Mouse (Mus musculus) C2C12 (cell line): ENCODE results near the gene Xiap. TPM values are rescaled to one million over a fixed set of nuclear protein-coding genes. Genes with fewer than 3 reads are reported as not detected.
"Not testable (repeated sequence)": the region's sequence is repeated elsewhere in the genome, so short reads cannot be mapped to it uniquely, and the experiment has no call there.

Experiments used
- H3K27me3 ChIP-seq: one replicate; pipeline ENCODE4 v1.6.1; 2011; ENCODE audit not compliant: control insufficient read depth, insufficient read depth, insufficient read length
- H3K36me3 ChIP-seq: one replicate; pipeline ENCODE4 v1.6.1; 2011; ENCODE audit not compliant: control insufficient read depth, insufficient read depth
- H3K4me3 ChIP-seq: one replicate; pipeline ENCODE4 v1.5.1; 2011; ENCODE audit warnings: mild to moderate bottlenecking, control low read depth; ENCODE audit not compliant: poor library complexity, insufficient read depth, severe bottlenecking
- H3K79me2 ChIP-seq: one replicate; pipeline ENCODE4 v1.6.1; 2011; ENCODE audit not compliant: control insufficient read depth, insufficient read depth
- H3K79me3 ChIP-seq: one replicate; pipeline ENCODE4 v1.6.1; 2011; ENCODE audit warnings: low read depth, control low read depth
- H3ac ChIP-seq: one replicate; pipeline ENCODE3; 2011; ENCODE audit warnings: low read depth; ENCODE audit not compliant: control insufficient read depth, insufficient read length
- CEBPB ChIP-seq: IDR thresholded peaks from one replicate; pipeline ENCODE4 v1.6.1; 2011; ENCODE audit warnings: low read depth, mild to moderate bottlenecking, control low read depth, moderate library complexity
- CTCF ChIP-seq: IDR thresholded peaks from one replicate; pipeline ENCODE4 v1.5.1; 2011; ENCODE audit not compliant: control insufficient read depth, insufficient read depth, insufficient read length
- FOSL1 ChIP-seq: IDR thresholded peaks from one replicate; pipeline ENCODE4 v1.8.0; 2011; ENCODE audit warnings: mild to moderate bottlenecking, low read length; ENCODE audit not compliant: poor library complexity, insufficient read depth, severe bottlenecking
- MAX ChIP-seq: IDR thresholded peaks from one replicate; pipeline ENCODE4 v1.6.1; 2011; ENCODE audit warnings: mild to moderate bottlenecking, control low read depth
- MYOD1 ChIP-seq: IDR thresholded peaks from one replicate; pipeline ENCODE4 v1.6.1; 2011; ENCODE audit warnings: low read depth; ENCODE audit not compliant: control insufficient read depth, insufficient read length
- MYOG ChIP-seq: IDR thresholded peaks from one replicate; pipeline ENCODE4 v1.6.1; 2011; ENCODE audit not compliant: control insufficient read depth, insufficient read length; ENCODE audit errors: extremely low read depth
- USF1 ChIP-seq: IDR thresholded peaks from one replicate; pipeline ENCODE4 v1.6.1; 2011; ENCODE audit warnings: low read depth, mild to moderate bottlenecking, control low read depth, moderate library complexity
- long read RNA-seq, 2 experiments: library from polyadenylated mRNA; unstranded; transcript quantifications; one replicate each; pipeline ENCODE4 v2.0.0; 2019 to 2020
- polyA plus RNA-seq: library from polyadenylated mRNA; unstranded; fragments of >200 nt; fragmentation: generic; extraction: Trizol; gene quantifications from one replicate; pipeline ENCODE4 v1.2.1, GENCODE M21; 2012; ENCODE audit warnings: missing spikeins

Gene Xiap
- polyA plus RNA-seq: 4.6 TPM
- long read RNA-seq, experiment 1, partial matches to known transcripts: 0 of 3 reads
- long read RNA-seq, experiment 1, other reads (novel, unspliced or antisense): 3 of 3 reads
- long read RNA-seq, experiment 2, full-length matches to known transcripts: 4 of 13 reads
- long read RNA-seq, experiment 2, partial matches to known transcripts: 1 of 13 reads
- long read RNA-seq, experiment 2, other reads (novel, unspliced or antisense): 8 of 13 reads

DNA sequence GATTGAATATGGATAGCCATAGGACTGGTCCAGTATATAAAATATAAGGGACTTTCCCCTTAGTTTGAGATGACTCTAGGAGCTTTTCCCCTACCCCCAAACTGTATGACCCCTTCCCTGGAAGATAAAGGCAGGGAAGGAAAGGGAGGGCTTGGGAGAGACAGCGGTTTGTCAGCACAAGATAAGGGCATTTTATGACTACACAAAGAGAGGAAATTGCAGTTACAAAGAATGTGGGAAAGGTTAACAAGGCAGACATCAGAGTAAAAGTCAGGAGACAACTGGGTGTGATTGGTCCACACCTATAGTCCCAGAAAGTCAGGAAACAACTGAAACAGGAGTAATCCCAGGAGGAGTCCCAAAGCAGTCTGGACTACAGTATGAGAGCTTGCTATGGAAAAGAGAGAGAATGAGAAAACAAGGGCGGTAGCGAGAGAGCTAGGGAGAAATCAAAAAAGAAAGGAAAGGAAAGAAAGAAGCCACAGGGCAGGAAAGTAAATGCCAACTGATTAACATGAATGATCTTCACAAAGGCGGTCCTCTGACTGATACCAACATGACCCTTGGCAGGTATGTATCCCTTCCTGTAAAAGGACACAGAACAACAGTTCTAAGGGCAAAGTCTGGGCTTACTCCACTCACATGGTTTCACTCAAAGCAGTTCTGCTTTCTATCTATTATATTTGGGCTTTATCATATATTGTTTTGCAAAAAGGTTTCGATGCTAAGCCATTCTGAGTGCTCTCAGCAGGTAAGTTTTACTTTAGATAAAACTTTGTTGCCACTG is at the start of gene Xiap:
Xiap (plus strand) TSS at position 398 of the 787 bp plus-strand sequence.
- Histone ChIP-seq H3K4me3 (no peak within 1 kb of the TSS), H3K79me3 (no peaks in the 10 kb centered on the region), H3ac (no peak within 1 kb of the TSS), H3K79me2 (no peaks in the 10 kb centered on the region), H3K36me3 (no peaks in the 10 kb centered on the region), H3K27me3 (no peaks in the 10 kb centered on the region)
- no peak for TF ChIP-seq CEBPB
- no peak for TF ChIP-seq CTCF
- TF ChIP-seq USF1: no peak
- TF ChIP-seq MAX: no peak
- no peak for TF ChIP-seq FOSL1
- no peak for TF ChIP-seq MYOD1
- TF ChIP-seq MYOG: no peak

GRCm38 (mm10) chrX:42012677-42013208 is 46.7 kb upstream of the Xiap start:
- H3K4me3 ChIP-seq: no peak overlapping the region
- no peaks in the 10 kb centered on the region for H3K36me3 ChIP-seq
- H3K27me3 ChIP-seq: no peaks in the 10 kb centered on the region
- H3ac ChIP-seq: no peak overlapping the region
- H3K79me3 ChIP-seq: no peaks in the 10 kb centered on the region
- TF ChIP-seq FOSL1 (no peak), CEBPB (no peak), MYOD1 (no peak), CTCF (no peak), MYOG (no peak), MAX (no peak), USF1 (no peak)
- H3K79me2 ChIP-seq: no peaks in the 10 kb centered on the region

GRCm38 (mm10) chrX:42013776-42014175 is 45.7 kb upstream of the Xiap start:
- TF ChIP-seq CEBPB (no peak), CTCF (no peak), FOSL1 (no peak), MAX (no peak), MYOG (no peak), MYOD1 (no peak), USF1 (no peak)
- Histone ChIP-seq H3K4me3 (no peak overlapping the region), H3K27me3 (no peaks in the 10 kb centered on the region), H3K36me3 (no peaks in the 10 kb centered on the region), H3K79me2 (no peaks in the 10 kb centered on the region), H3K79me3 (no peaks in the 10 kb centered on the region), H3ac (no peak overlapping the region)

DNA sequence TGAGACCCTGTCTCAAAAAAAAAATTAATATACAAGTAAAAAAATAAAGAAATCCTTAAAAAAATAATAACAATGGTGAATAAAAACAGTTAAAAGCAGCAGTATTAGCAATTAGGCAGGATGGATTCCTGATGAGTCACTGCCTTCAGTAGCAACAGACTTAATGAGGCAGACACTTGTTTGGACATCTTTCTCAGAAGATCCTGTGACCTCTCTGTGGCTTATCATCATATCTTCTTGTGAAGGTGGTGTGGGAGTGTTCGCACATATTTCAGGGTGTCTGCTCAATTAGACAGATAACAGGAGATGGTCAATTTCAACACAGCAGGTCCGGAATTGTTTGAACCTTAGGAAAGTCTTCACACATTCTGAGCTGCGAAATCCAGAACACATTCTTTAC is 45.0 kb upstream of the Xiap start:
- H3K79me3 ChIP-seq: no peaks in the 10 kb centered on the region
- H3K4me3 ChIP-seq: no peak overlapping the region
- H3K27me3 ChIP-seq: no peaks in the 10 kb centered on the region
- H3ac ChIP-seq: no peak overlapping the region
- H3K36me3 ChIP-seq: no peaks in the 10 kb centered on the region
- TF ChIP-seq MYOD1 (no peak), FOSL1 (no peak), MAX (no peak), CTCF (no peak), CEBPB (no peak), USF1 (no peak), MYOG (no peak)
- no peaks in the 10 kb centered on the region for H3K79me2 ChIP-seq

DNA sequence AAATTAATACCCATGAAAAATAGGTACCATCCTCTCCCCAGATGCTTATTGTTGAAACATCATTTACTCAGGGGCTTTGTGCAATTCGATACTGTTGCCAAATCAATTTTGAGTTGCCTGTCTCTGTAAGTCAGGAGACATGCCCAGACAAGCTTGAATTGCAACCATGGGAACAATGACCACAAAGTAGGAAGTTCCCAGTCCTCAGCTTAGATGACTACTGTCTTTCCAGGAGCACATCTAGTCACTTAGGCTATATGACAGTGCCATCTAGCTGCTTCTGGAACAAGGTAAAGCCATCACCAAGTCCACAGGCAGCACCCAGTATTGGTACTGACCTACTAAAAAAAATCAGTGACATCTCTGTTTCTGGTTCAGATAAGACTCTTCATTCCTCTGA is 41.4 kb upstream of the Xiap start:
- no peaks in the 10 kb centered on the region for H3K79me3 ChIP-seq
- TF ChIP-seq FOSL1 (no peak), CTCF (no peak), MYOG (no peak)

DNA sequence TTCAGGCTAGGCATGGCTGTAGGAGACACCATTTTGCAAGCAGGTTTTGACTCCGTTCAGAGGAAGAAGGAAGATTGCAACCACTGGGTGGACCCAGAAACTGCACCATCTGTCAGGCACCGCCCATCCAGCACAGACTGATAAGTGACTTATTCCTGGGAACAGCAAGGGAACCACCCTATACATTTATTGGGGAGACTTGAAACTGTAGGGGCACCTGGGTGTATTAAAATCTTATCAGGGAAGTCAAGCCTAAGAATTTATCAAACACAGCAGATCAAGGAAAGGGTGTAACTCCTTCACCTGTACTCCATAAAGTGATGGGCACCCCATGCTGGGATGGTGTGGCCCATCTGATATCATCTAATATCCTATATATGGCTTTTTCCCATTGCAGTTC is 40.0 kb upstream of the Xiap start:
- no peak overlapping the region for H3ac ChIP-seq
- H3K79me2 ChIP-seq: no peaks in the 10 kb centered on the region
- H3K4me3 ChIP-seq: no peak overlapping the region
- H3K79me3 ChIP-seq: no peaks in the 10 kb centered on the region
- H3K36me3 ChIP-seq: no peaks in the 10 kb centered on the region
- TF ChIP-seq CEBPB (no peak), MAX (no peak), MYOG (no peak), FOSL1 (no peak), CTCF (no peak), USF1 (no peak), MYOD1 (no peak)
- H3K27me3 ChIP-seq: no peaks in the 10 kb centered on the region

More for the DNA sequence above, 41.4 kb upstream of the Xiap start:
- Histone ChIP-seq H3K79me2 (no peaks in the 10 kb centered on the region), H3ac (no peak overlapping the region), H3K27me3 (no peaks in the 10 kb centered on the region), H3K36me3 (no peaks in the 10 kb centered on the region), H3K4me3 (no peak overlapping the region)

DNA sequence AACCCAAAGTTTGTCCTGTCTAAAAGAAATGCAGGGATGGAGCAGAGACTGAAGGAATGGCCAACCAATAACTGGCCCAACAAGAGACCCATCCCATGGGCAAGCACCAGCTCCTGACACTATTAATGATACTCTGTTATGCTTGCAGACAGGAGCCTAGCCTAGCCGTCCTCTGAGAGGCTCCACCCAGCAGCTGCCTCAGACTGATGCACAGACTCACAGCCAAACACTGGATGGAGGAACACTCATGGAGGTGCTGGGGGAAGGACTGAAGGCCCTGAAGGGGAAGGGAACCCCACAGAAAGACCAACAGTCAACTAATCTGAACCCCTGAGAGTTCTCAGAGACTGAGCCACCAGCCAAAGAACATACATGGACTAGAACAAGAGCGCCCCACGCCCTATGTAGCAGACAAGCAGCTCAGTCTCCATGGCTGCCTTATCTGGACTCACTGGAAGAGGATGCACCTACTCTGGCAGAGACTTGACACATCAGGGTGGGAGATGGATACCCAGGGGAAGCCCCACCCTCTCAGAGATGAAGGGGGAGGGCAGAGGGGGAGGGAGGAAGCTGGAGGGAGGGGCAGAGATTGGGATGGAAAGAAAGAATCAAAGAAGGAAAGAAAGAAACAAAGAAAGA is 33.6 kb upstream of the Xiap start:
- H3K79me2 ChIP-seq, H3K27me3 ChIP-seq, H3ac ChIP-seq, H3K36me3 ChIP-seq, H3K4me3 ChIP-seq, H3K79me3 ChIP-seq: not testable (repeated sequence)

DNA sequence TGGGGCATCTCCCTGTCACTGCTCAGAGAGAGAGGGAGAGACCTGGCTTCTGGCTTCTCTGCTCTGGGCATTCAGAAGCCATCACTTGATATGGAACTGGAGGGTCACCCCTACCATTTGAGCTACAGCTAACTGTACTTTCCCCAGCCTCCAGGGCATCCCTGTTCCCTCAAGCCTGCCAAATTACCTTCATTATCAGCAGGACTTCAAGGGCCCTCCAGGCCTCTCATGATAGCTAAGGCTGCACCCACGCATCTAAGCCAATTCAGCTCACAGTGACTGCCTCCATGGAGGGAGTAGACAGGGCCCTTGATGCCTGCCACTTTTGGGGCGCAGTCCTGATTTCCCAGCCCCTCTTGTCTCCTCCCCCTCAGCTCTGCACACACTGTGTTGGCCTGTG is 32.5 kb upstream of the Xiap start:
- H3ac ChIP-seq, H3K27me3 ChIP-seq, H3K4me3 ChIP-seq, H3K36me3 ChIP-seq, H3K79me3 ChIP-seq, H3K79me2 ChIP-seq: not testable (repeated sequence)
